Mouse (Mus musculus): ENCODE results near the gene Fam19a5. TPM values are rescaled to one million over a fixed set of nuclear protein-coding genes. Genes with fewer than 3 reads are reported as not detected.

Gene Fam19a5
- polyA plus RNA-seq, 1 experiment from 2014 or later, result 2.6 TPM

Small RNA genes lying within 50 kb of the gene (microRNA-seq; reads per million reads assigned to microRNA genes)
- gene Mir6393, result not detected
